Mouse (Mus musculus) heart, adult 2 months (tissue): ENCODE measurements around the gene Tbc1d9.

Experiments used
- CTCF ChIP-seq: fragments of 200-600 bp; IDR thresholded peaks from 2 replicates; pipeline ENCODE4 v1.8.1; 2022; ENCODE audit warnings: antibody characterized with exemption, mild to moderate bottlenecking, moderate library complexity
- EP300 ChIP-seq: fragments of 200-500 bp; IDR thresholded peaks from 2 replicates; pipeline ENCODE4 v1.6.1; 2011; ENCODE audit warnings: low read depth, low read length, control low read depth; ENCODE audit not compliant: insufficient read depth
- POLR2A ChIP-seq: fragments of 200-500 bp; IDR thresholded peaks from 2 replicates; pipeline ENCODE4 v1.6.1; 2011; ENCODE audit warnings: mild to moderate bottlenecking, low read depth, low read length, control low read depth; ENCODE audit not compliant: insufficient read depth

- no peak for TF ChIP-seq CTCF
- no peak for TF ChIP-seq POLR2A
- no peak for TF ChIP-seq EP300
Observed at GRCm38 (mm10) chr8:83290176-83290575, 125.0 kb downstream of the Tbc1d9 start, which contains the start of gene Ucp1.
